Mouse (Mus musculus) embryonic facial prominence, embryonic 14.5 days (tissue): ENCODE data around the gene Rdm1. TPM values are rescaled to one million over a fixed set of nuclear protein-coding genes. Genes with fewer than 3 reads are reported as not detected.

Experiments used
- ATAC-seq: fragments of 200-750 bp; cut with Nextera tagmentation; 2 replicates; pipeline ENCODE4 v1.8.0; 2017; ENCODE audit warnings: low read depth, moderate number of reproducible peaks, moderate TSS enrichment
- DNase-seq: peaks from one replicate; pipeline ENCODE4 v3.0.0-alpha.2; 2015; ENCODE audit warnings: low spot score
- H3K27ac ChIP-seq: fragments of 300-500 bp; sonication (generic); replicated peaks from 2 replicates; pipeline ENCODE4 v1.5.1; 2014; ENCODE audit warnings: low read depth, mild to moderate bottlenecking, low read length, moderate library complexity
- H3K27me3 ChIP-seq: fragments of 300-500 bp; sonication (generic); replicated peaks from 2 replicates; pipeline ENCODE4 v1.6.1; 2014; ENCODE audit warnings: low read length; ENCODE audit not compliant: control insufficient read depth, insufficient read depth
- H3K36me3 ChIP-seq: fragments of 300-500 bp; sonication (generic); 2 replicates; pipeline ENCODE4 v1.6.1; 2014; ENCODE audit warnings: low read length, mixed read lengths; ENCODE audit not compliant: control insufficient read depth, insufficient read depth
- H3K4me1 ChIP-seq: fragments of 300-500 bp; sonication (generic); 2 replicates; pipeline ENCODE4 v1.6.1; 2014; ENCODE audit warnings: antibody characterized with exemption, low read length; ENCODE audit not compliant: control insufficient read depth, insufficient read depth
- H3K4me2 ChIP-seq: fragments of 300-500 bp; sonication (generic); 2 replicates; pipeline ENCODE4 v1.6.1; 2014; ENCODE audit warnings: low read depth, mild to moderate bottlenecking, low read length, moderate library complexity, mixed read lengths
- H3K4me3 ChIP-seq: fragments of 300-500 bp; sonication (generic); 2 replicates; pipeline ENCODE4 v1.5.1; 2014; ENCODE audit warnings: low read depth, mild to moderate bottlenecking, low read length
- H3K9ac ChIP-seq: fragments of 300-500 bp; sonication (generic); 2 replicates; pipeline ENCODE4 v1.6.1; 2014; ENCODE audit warnings: low read depth, mild to moderate bottlenecking, low read length, moderate library complexity, mixed read lengths
- H3K9me3 ChIP-seq: fragments of 300-500 bp; sonication (generic); 2 replicates; pipeline ENCODE4 v1.6.1; 2016; ENCODE audit warnings: low read length; ENCODE audit not compliant: control insufficient read depth
- WGBS: fragments of 180-500 bp; shearing (Covaris S2); extraction: QIAGEN DNeasy Blood & Tissue Kit; methylation state at CpG from one replicate; pipeline ENCODE4 v1.1.7; 2014; 5-methylcytosine and 5-hydroxymethylcytosine counted together
- polyA plus RNA-seq: library from polyadenylated mRNA; unstranded; fragments of >200 nt; fragmentation: Nextera tagmentation; extraction: Ambion mirVana; gene quantifications from 2 replicates; pipeline ENCODE4 v1.2.1, GENCODE M21; 2014

The Rdm1 gene
- polyA plus RNA-seq, 1 experiment from 2014 or later: 34.9 TPM

GRCm38 (mm10) chr11:101667871-101668532, 41.0 kb downstream of the Rdm1 start:
- peaks cover 11% of the 10 kb centered on the region; the same call in 1 of the 2 replicates for H3K4me1 ChIP-seq
- no peak overlapping the region for H3K9ac ChIP-seq
- peak; percentile 66 for DNase-seq
- no peaks in the 10 kb centered on the region for H3K9me3 ChIP-seq
- no peaks in the 10 kb centered on the region for H3K36me3 ChIP-seq
- no peak overlapping the region for H3K4me3 ChIP-seq
- 70% methylated on average over 14 of the region's 14 CpGs for WGBS
- H3K27me3 ChIP-seq: no peaks in the 10 kb centered on the region
- ATAC-seq: no peak
- H3K27ac ChIP-seq: no peak overlapping the region
- 0 out of 2 replicates have a peak overlapping the region, but pooled peaks have one; percentile 7 for H3K4me2 ChIP-seq

- WGBS: 55% methylated on average over 6 of the region's 13 CpGs
- Histone ChIP-seq H3K4me2 (no peak overlapping the region), H3K9ac (no peak overlapping the region), H3K9me3 (no peaks in the 10 kb centered on the region), H3K27me3 (no peaks in the 10 kb centered on the region), H3K4me1 (peaks cover 11% of the 10 kb centered on the region; the same call in 1 of the 2 replicates), H3K27ac (no peak overlapping the region), H3K36me3 (no peaks in the 10 kb centered on the region), H3K4me3 (no peak overlapping the region)
- no peak for DNase-seq
- no peak for ATAC-seq
Observed at GRCm38 (mm10) chr11:101668546-101669261, 41.7 kb downstream of the Rdm1 start.

DNA sequence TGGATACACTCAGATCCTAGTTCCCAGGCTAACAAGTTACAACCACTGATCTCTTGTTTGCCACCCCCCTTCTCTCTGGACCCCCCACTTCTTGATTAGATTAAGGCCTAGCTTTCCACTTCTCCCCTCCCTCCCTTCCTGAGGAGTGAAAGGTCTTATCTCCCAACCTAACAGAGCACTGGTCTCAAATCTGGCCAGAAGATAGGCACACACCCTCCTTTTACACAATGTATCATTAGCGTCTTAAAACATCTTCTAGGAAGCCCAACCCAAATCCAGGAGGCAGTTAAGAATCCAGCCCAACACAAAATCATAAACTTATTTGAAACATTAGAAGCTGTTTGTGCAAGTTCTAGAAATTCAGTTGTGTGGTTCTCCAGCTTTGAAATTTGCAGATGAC, 43.3 kb downstream of the Rdm1 start:
- H3K36me3 ChIP-seq: no peaks in the 10 kb centered on the region
- no peak overlapping the region for H3K4me2 ChIP-seq
- no peak overlapping the region for H3K27ac ChIP-seq
- WGBS: 65% methylated on average over 1 of the region's 1 CpGs
- DNase-seq (no peak), ATAC-seq (no peak)
- no peak overlapping the region for H3K9ac ChIP-seq
- H3K4me1 ChIP-seq: peaks cover 11% of the 10 kb centered on the region; the same call in 1 of the 2 replicates
- no peaks in the 10 kb centered on the region for H3K27me3 ChIP-seq
- H3K4me3 ChIP-seq: no peak overlapping the region
- no peaks in the 10 kb centered on the region for H3K9me3 ChIP-seq

DNA sequence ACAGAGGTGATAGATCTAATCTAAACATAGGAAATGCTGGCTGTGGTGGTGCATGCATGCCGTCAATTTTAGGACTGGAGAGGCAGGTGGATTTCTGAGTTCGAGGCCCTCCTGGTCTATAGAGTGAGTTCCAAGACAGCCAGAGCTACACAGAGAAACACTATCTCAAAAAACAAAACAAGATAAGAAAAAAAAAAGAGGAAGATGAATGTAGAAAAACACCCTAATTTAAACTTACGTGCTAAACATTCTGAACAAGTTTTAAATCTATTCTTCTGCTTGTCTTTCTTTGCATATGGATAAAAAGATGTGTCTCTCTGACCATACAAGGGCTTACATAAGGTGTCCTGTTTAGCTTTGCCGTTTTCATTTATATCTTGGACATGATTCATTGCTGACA, 44.3 kb downstream of the Rdm1 start:
- Histone ChIP-seq H3K4me1 (peaks cover 11% of the 10 kb centered on the region; the same call in 1 of the 2 replicates), H3K4me3 (no peak overlapping the region), H3K27ac (no peak overlapping the region), H3K4me2 (no peak overlapping the region), H3K36me3 (no peaks in the 10 kb centered on the region), H3K9me3 (no peaks in the 10 kb centered on the region), H3K27me3 (no peaks in the 10 kb centered on the region), H3K9ac (no peak overlapping the region)
- ATAC-seq: no peak
- no peak for DNase-seq
- 82% methylated on average over 4 of the region's 4 CpGs for WGBS

DNA sequence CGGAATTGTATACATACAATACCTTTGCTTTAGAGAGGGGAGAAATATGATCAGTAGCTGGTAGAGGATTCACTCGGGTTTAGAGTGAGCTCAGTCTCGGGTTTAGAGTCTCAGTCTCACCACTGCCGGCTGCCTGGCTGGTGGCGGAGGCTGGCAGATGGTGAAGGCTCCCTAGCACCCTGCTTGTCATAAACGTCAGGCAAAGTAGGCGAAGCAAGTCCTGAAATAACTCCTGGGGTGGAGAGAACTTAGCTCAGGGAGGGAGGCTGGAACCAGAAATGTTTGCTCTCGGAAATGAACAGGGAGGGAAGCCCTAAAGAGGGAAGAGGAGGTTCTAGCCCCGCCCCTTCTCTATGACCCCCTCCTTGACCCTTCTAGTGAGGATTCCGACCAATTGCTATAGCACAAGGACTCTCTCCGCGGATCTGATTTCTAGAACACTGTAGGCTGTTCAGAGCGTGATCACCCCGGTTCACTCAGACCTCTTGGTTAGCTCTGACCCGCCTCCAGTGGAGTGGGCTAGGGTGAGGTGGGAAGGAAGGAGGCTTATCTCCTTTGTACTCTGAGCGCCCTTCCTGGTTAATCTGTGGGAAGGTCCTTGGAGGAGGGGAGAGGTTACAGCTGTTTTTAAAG, 46.1 kb downstream of the Rdm1 start:
- Histone ChIP-seq H3K9me3 (no peaks in the 10 kb centered on the region), H3K36me3 (no peaks in the 10 kb centered on the region), H3K4me3 (no peak overlapping the region), H3K4me1 (peaks cover 7% of the 10 kb centered on the region; the same call in 1 of the 2 replicates), H3K27ac (no peak overlapping the region), H3K27me3 (no peaks in the 10 kb centered on the region), H3K4me2 (no peak overlapping the region), H3K9ac (0 out of 2 replicates have a peak overlapping the region, but pooled peaks have one; percentile 25)
- DNase-seq (no peak), ATAC-seq (0 out of 2 replicates have a peak, but pooled peaks have one; percentile 37)
- 20% methylated on average over 16 of the region's 16 CpGs for WGBS

DNA sequence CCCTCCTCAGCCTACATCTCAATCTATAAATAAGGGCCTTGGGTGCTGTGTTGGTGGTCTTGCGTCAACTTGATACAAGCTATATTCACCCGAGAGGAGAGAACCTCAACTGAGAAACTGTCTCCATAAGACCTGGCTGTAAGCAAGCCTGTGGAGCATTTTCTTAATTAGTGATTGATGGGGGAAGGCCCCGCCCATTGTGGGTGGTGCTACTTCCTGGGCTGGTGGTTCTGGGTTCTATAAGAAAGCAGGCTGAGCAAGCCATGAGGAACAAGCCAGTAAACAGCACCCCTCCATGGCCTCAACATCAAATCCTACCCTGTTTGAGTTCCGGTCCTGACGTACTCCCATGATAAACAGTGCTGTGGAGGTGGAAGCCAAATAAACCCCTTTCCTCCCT, 47.1 kb downstream of the Rdm1 start:
- no peak overlapping the region for H3K9ac ChIP-seq
- H3K27ac ChIP-seq: no peak overlapping the region
- 0 out of 2 replicates have a peak, but pooled peaks cover under 1% of the 10 kb centered on the region for H3K4me1 ChIP-seq
- ATAC-seq (no peak), DNase-seq (no peak)
- H3K4me2 ChIP-seq: no peak overlapping the region
- WGBS: 86% methylated on average over 5 of the region's 5 CpGs
- H3K27me3 ChIP-seq: no peaks in the 10 kb centered on the region
- H3K9me3 ChIP-seq: no peaks in the 10 kb centered on the region
- no peaks in the 10 kb centered on the region for H3K36me3 ChIP-seq
- H3K4me3 ChIP-seq: no peak overlapping the region

DNA sequence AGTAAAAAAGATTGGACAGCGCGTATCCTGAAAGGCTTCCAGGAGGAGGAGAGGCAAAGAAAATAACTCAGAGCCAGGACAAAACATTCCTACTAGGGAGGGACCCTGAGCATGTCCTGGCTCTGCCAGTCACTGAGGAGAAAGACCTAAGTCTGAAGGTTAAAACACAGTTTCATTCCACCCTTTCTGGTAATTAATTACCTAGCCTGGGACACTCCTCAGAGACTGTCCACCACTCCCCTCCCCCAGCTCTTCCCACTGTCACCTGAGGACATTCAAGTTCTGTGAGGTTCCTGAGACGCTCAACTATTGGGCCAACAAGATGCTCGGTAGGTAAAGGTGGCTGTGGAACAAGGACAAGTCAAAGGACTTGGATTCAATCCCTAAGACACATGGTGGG, 48.4 kb downstream of the Rdm1 start:
- no peak overlapping the region for H3K27ac ChIP-seq
- no peaks in the 10 kb centered on the region for H3K9me3 ChIP-seq
- no peak overlapping the region for H3K4me3 ChIP-seq
- ATAC-seq (no peak), DNase-seq (no peak)
- H3K4me2 ChIP-seq: no peak overlapping the region
- H3K36me3 ChIP-seq: no peaks in the 10 kb centered on the region
- H3K9ac ChIP-seq: no peak overlapping the region
- no peaks in the 10 kb centered on the region for H3K27me3 ChIP-seq
- 88% methylated on average over 4 of the region's 4 CpGs for WGBS
- H3K4me1 ChIP-seq: no peaks in the 10 kb centered on the region

DNA sequence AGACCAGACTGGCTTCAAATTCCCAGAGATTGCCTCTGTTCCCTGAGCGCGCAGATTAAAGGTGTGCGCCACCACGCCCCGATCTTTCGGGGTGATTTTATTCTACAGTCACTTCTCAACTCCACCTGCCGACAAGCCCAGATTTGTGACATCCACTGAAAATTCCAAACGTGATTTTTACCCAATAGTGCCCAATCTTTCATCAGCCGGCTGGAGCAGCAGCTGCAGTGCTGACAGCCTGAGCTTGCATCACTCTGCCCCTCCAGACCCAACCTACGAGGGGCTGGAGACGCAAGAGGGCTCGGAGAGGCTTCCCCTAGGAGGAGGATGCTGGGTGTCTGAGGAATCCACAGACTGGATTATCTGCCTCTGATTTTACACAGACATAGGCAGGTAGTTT, 50.7 kb downstream of the Rdm1 start:
- ATAC-seq (no peak), DNase-seq (no peak)
- H3K36me3 ChIP-seq: no peaks in the 10 kb centered on the region
- H3K9me3 ChIP-seq: no peaks in the 10 kb centered on the region
- H3K27ac ChIP-seq: no peak overlapping the region
- H3K4me1 ChIP-seq: peaks cover 6% of the 10 kb centered on the region; the same call in 1 of the 2 replicates
- 70% methylated on average over 12 of the region's 12 CpGs for WGBS
- H3K4me2 ChIP-seq: no peak overlapping the region
- no peak overlapping the region for H3K9ac ChIP-seq
- H3K27me3 ChIP-seq: no peaks in the 10 kb centered on the region
- no peak overlapping the region for H3K4me3 ChIP-seq
